Mouse (Mus musculus) gastrocnemius, postnatal 14 days (tissue): Measurements from ENCODE around the gene Gm4969. TPM values are rescaled to one million over a fixed set of nuclear protein-coding genes. Genes with fewer than 3 reads are reported as not detected.

Source experiments
- DNase-seq: peaks from one replicate; pipeline ENCODE4 v3.0.0; 2021; ENCODE audit warnings: mixed read lengths
- intact Hi-C: fragments of 180-260 bp; cut with DNase I; formaldehyde crosslinking; loops from one replicate; pipeline ENCODE4 v1.15.1; 2025; ENCODE audit warnings: low total_unique reads
- total RNA-seq, 2 experiments: library from RNA; stranded (reverse); gene quantifications; 2 replicates each; pipeline ENCODE4 v1.2.3; 2021

The Gm4969 gene
- total RNA-seq, 2 experiments from 2014 or later = not detected

DNA sequence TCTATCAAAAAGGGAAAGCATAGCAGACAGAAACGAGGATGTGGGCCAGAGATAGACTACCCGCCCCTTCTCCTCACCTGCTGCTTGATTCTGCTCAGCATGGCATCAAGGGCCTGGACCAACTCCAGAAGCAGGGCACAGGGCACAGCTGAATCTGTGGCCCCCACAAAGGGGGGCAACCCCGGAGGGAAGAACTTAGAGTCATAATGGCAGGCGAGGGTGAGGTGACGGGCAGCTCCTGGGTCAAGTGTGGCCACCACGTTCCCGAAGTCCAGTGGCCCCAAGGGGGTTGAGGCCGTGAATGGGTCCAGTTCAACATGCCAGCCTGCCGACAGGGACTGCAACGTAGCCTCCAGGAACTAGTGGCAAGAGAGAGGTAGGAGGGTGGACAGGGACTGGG lies 28.6 kb upstream of the Gm4969 start:
- intact Hi-C loops = no loop called here

DNA sequence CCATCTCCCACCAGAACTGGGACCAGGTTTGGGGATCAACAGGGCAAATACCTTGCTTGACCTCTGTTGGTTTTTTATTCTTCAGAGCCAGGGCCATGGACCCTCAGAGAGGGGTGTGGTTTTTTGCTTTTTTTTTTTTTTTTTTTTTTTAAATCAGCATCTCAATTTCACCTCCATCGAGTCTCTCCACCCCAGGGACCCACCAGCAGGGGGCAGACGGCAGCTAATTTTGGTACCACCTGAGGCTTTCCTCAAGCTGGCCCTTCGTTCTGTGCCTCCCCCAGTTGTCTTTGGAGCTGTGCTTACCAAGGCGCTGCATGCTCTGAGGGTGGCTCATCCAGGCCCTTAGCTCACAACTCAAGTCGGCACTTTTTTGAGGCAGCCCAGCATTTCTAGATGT lies 19.2 kb upstream of the Gm4969 start:
- intact Hi-C loops = no loop called here
- DNase-seq = peak; percentile 59

More for the DNA sequence above, 28.6 kb upstream of the Gm4969 start:
- DNase-seq = no peak

- intact Hi-C loops = no loop called here
- DNase-seq = no peak
Observed at GRCm38 (mm10) chr7:19136673-19137334, 18.6 kb upstream of the Gm4969 start.

GRCm38 (mm10) chr7:19136168-19136567 lies 18.0 kb upstream of the Gm4969 start:
- intact Hi-C loops = no loop called here
- DNase-seq = no peak

DNA sequence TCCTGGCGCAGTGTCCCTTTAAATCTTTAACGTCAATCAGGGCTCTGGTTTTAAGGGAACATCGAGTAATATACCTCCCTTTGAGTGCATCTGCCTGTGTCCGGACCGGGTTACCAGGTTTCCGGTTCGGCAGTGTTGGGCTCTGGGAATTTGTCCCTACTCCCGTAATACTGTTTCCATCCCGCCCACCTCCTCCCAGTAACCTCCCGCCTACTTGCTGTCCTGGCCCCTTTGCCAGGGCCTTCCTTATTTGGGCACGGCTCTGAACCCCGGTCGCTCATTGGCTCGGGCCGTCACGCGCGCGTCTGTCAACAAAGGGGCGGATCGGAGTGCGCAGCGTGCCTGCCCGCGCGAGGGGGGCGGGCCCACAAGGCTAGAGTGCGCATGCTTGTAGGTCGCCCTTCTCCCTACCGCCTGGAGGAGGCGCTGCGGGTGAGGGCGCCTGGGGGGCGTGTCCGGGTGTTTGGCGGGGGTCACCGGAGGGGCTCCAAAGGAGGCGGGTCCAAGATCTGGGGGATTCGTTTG lies 13.2 kb upstream of the Gm4969 start:
- DNase-seq = peak; percentile 99
- intact Hi-C loops = no loop called here

GRCm38 (mm10) chr7:19130657-19131056 lies 12.5 kb upstream of the Gm4969 start:
- intact Hi-C loops = no loop called here
- DNase-seq = no peak

GRCm38 (mm10) chr7:19129396-19129795 lies 11.2 kb upstream of the Gm4969 start:
- intact Hi-C loops = no loop called here
- DNase-seq = no peak

DNA sequence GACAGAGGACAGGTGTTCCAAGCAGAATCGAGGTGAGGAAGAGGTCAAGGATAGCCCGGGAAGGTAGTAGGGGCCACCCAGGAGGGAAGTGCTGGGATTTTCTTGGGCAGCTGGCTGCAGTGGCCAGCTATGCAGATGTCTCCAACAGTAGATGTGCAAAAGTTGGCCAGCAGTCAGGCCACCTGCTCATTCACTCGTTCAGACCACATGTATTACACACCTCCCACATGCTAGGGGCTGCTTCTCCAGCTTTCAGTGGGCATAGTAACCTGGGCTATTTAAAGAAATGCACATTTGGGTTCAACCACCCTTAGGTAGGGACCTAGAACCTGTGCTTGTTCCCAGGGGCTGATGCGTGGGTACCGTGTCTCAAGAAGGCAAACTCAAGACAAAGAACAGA lies 9.6 kb upstream of the Gm4969 start:
- intact Hi-C loops = no loop called here
- no peak for DNase-seq

DNA sequence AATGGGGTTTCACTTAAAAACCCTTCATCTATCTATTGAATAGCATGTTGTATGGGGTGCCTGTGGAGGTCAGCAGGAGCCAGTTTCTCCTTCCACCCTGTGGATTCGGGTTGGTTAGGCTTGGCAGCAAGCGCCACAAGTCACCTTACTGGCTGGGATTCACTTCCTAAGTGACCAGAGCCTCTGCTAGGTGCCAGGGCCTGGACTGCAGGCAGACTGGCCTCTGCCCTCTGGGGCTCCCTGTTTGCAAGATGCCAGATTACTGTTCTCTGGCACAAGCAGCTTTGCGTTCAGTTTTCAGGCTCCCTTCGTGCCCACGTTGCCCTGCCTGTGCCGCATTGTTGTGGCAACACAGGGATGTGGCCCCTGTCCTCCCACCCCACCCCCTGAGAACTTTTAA lies 6.5 kb upstream of the Gm4969 start:
- DNase-seq = no peak
- intact Hi-C loops = no loop called here

DNA sequence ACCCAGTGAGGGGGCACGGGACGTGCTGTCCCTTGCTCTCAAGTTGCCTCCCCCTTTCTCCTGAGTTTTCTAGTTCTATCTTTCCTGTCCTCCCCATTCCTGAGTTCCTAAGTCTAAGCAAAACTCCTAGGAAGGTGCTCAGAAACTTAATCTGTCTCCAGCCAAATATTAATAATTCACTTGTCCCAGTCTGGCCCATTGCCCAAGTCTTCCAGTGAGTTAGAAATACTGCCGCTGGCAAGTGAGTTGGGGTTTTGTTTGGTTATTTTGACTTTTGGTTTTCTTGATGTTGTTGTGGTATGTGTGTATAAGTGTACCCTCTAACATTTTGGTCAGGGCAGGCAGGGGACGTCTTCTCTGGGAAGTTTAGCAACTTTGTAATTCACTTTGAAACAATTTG lies 3.5 kb upstream of the Gm4969 start:
- intact Hi-C loops = no loop called here

GRCm38 (mm10) chr7:19119631-19120429 lies 1.7 kb upstream of the Gm4969 start, which contains the start of gene Fbxo46:
Gene Fbxo46, plus strand, starts transcription at chr7:19119859.
- peak; percentile 91 for DNase-seq
- intact Hi-C loops = no loop called here

More for the DNA sequence above, 3.5 kb upstream of the Gm4969 start:
- DNase-seq = no peak

DNA sequence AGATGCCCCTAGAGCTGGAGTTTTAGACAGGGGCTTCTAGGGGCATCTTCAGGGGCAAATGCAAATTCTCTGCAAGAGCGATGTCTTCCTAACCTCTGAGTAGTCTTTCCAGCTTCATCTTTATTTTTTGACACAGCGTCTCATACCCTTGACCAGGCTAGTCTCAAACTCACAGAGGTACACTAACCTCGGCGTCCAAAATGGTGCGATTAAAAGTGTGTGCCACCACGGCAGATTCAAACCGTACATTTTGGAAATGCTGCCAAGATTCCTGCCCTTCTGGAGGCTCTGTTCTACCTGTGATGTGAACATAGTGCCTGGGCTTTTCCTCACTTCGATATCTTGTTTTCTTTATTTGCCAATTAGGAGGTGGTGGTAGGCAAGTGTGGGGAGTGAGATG lies 915 bp upstream of the Gm4969 start:
- intact Hi-C loops = no loop called here
- DNase-seq = no peak

DNA sequence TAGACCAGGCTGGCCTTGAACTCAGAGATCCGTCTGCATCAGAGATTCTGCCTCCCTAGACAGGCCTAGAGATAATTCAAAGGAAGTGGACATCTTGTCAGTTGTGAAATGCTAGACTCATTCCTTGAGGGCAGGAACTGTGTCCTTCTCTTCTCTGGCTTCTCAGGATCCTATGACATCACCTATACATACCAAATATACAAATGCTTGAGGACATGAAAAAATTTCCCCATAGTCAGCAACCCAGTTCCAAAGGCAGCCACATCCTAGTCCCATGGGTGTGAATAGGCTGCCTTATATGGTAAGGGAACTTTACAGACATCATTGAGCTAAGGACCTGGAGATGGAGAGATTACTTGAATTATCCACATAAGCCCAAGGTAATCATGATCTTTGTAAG lies 8.6 kb downstream of the Gm4969 start:
- intact Hi-C loops = no loop called here

GRCm38 (mm10) chr7:19107436-19107835 lies 10.7 kb downstream of the Gm4969 start:
- no peak for DNase-seq
- intact Hi-C loops = no loop called here

More for the DNA sequence above, 8.6 kb downstream of the Gm4969 start:
- no peak for DNase-seq

GRCm38 (mm10) chr7:19104486-19104885 lies 13.7 kb downstream of the Gm4969 start:
- intact Hi-C loops = no loop called here
- DNase-seq = no peak

- no peak for DNase-seq
- intact Hi-C loops = no loop called here
Observed at GRCm38 (mm10) chr7:19103741-19104140, 14.4 kb downstream of the Gm4969 start.

DNA sequence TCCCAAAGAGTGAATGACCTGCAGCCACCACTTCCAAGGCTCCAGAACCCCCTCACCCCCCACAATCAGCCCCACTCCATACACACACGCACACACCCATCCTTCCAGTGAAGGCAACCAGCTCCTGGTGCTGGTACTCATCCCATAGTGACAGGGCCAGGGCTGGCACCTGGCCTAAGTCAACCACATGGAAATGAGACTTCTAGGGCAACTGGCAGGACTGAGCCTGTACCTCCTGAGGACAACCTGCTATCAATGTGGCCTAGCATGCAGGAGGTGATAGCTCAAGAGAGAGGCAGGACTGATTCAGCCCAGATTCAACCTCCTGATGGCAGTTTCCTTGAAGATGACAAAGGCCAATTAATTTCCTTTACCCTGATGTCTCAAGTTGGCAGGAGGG lies 17.9 kb downstream of the Gm4969 start:
- no peak for DNase-seq
- intact Hi-C loops = no loop called here

DNA sequence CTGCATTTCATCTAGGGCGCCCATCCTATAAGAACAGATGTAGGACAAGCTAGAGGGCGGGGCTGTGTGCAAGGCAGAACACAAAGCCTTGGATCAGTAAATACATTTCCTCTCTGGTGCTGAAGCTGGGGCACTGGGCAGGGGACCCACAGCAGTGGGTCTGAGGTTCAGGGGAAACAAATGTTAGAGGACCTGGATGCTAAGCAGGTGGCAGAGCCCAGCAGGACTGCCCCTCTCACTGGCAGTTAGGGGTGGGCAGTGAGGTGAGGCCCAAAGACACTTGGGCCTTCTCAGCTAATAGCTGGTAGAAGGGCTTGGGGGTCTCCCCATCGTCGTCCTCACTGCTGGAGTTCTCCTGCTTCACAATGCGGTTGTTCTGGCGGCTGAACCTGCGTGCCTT lies 19.4 kb downstream of the Gm4969 start:
- DNase-seq = no peak
- intact Hi-C loops = no loop called here

DNA sequence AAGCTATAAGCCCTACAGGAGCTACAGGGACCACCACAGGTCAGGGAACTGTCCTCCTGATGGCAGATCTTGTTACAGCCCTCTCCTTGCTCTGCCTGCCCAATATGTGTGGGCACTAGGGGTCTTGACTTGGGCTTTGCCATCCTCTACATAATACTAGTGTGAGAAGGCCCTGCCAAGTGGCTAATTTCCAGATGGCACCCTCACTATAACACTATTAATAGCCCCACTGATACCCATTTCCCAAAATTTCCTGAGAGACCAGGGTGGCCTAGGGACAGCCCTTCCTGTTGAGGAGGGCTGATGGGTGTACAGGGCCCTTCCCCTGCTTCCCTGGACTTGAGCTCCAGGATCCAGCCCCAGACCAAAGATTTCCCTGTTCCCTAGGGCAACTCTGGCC lies 20.3 kb downstream of the Gm4969 start:
- intact Hi-C loops = no loop called here
- DNase-seq = peak; percentile 11

GRCm38 (mm10) chr7:19097217-19097616 lies 21.0 kb downstream of the Gm4969 start:
- intact Hi-C loops = no loop called here
- peak; percentile 6 for DNase-seq
